Mouse (Mus musculus) liver, embryonic 12.5 days (tissue): ENCODE results near the gene Zar1. TPM values are rescaled to one million over a fixed set of nuclear protein-coding genes. Genes with fewer than 3 reads are reported as not detected.
"Not testable (repeated sequence)": the region's sequence is repeated elsewhere in the genome, so short reads cannot be mapped to it uniquely, and the experiment has no call there.

Experiments
- ATAC-seq: fragments of 200-750 bp; cut with Nextera tagmentation; 2 replicates; pipeline ENCODE4 v1.8.0; 2017; ENCODE audit warnings: moderate number of reproducible peaks, mild to moderate bottlenecking, moderate library complexity
- H3K27ac ChIP-seq: fragments of 300-500 bp; sonication (generic); 2 replicates; pipeline ENCODE4 v1.5.1; 2016; ENCODE audit warnings: mild to moderate bottlenecking
- H3K27me3 ChIP-seq: fragments of 300-500 bp; sonication (generic); replicated peaks from 2 replicates; pipeline ENCODE4 v1.6.1; 2016; ENCODE audit warnings: mild to moderate bottlenecking, moderate library complexity
- H3K36me3 ChIP-seq: fragments of 300-500 bp; sonication (generic); 2 replicates; pipeline ENCODE4 v1.6.1; 2016; ENCODE audit warnings: mild to moderate bottlenecking, moderate library complexity
- H3K4me1 ChIP-seq: fragments of 300-500 bp; sonication (generic); 2 replicates; pipeline ENCODE4 v1.6.1; 2016
- H3K4me2 ChIP-seq: fragments of 300-500 bp; sonication (generic); 2 replicates; pipeline ENCODE4 v1.6.1; 2016; ENCODE audit warnings: mild to moderate bottlenecking, moderate library complexity
- H3K4me3 ChIP-seq: fragments of 300-500 bp; sonication (generic); 2 replicates; pipeline ENCODE4 v1.5.1; 2016; ENCODE audit warnings: mild to moderate bottlenecking, moderate library complexity
- H3K9ac ChIP-seq: fragments of 300-500 bp; sonication (generic); 2 replicates; pipeline ENCODE4 v1.6.1; 2016; ENCODE audit warnings: mild to moderate bottlenecking, moderate library complexity
- H3K9me3 ChIP-seq: fragments of 300-500 bp; sonication (generic); replicated peaks from 2 replicates; pipeline ENCODE4 v1.6.1; 2016; ENCODE audit warnings: mild to moderate bottlenecking, moderate library complexity
- WGBS: fragments of 180-500 bp; shearing (Covaris S2); methylation state at CpG from one replicate; pipeline ENCODE4 v1.1.7; 2016; ENCODE audit not compliant: insufficient replicate concordance; 5-methylcytosine and 5-hydroxymethylcytosine counted together
- polyA plus RNA-seq: library from polyadenylated mRNA; unstranded; fragments of >200 nt; fragmentation: Nextera tagmentation; extraction: Ambion mirVana; gene quantifications from 2 replicates; pipeline ENCODE4 v1.2.1, GENCODE M21; 2016

The Zar1 gene
- polyA plus RNA-seq, 1 experiment from 2014 or later = not detected

GRCm38 (mm10) chr5:72563183-72563582 lies 17.9 kb downstream of the Zar1 start:
- not testable (repeated sequence) for H3K4me2 ChIP-seq, H3K27me3 ChIP-seq, H3K9ac ChIP-seq, H3K36me3 ChIP-seq, ATAC-seq, H3K4me3 ChIP-seq, H3K27ac ChIP-seq
- 52% methylated on average over 2 of the region's 2 CpGs for WGBS
- Histone ChIP-seq H3K9me3 (peaks cover 25% of the 10 kb centered on the region), H3K4me1 (peaks cover 23% of the 10 kb centered on the region)

GRCm38 (mm10) chr5:72560976-72561628 lies 20.0 kb downstream of the Zar1 start:
- H3K4me2 ChIP-seq = no peak overlapping the region
- H3K4me1 ChIP-seq = peaks cover 26% of the 10 kb centered on the region
- H3K9me3 ChIP-seq = peaks cover 14% of the 10 kb centered on the region; the same call in 1 of the 2 replicates
- no peak overlapping the region for H3K9ac ChIP-seq
- H3K36me3 ChIP-seq = peaks cover 2% of the 10 kb centered on the region
- H3K27me3 ChIP-seq = no peaks in the 10 kb centered on the region
- no peak overlapping the region for H3K27ac ChIP-seq
- no peak for ATAC-seq
- 28% methylated on average over 3 of the region's 3 CpGs for WGBS
- no peak overlapping the region for H3K4me3 ChIP-seq

- Histone ChIP-seq H3K27me3 (no peaks in the 10 kb centered on the region), H3K36me3 (peaks cover 8% of the 10 kb centered on the region), H3K9me3 (0 out of 2 replicates have a peak, but pooled peaks cover 12% of the 10 kb centered on the region), H3K4me2 (peak within 1 kb of the TSS; percentile 91), H3K4me1 (peaks cover 26% of the 10 kb centered on the region), H3K27ac (peak within 1 kb of the TSS; percentile 74), H3K9ac (peak within 1 kb of the TSS; percentile 87), H3K4me3 (peak within 1 kb of the TSS; percentile 84)
- 0% methylated on average over 42 of the region's 42 CpGs for WGBS
- peak; percentile 94 for ATAC-seq
Observed at GRCm38 (mm10) chr5:72559544-72560049, 21.5 kb downstream of the Zar1 start, which contains the start of gene Nfxl1. Nfxl1 (minus strand) TSS chr5:72559684.

- 1% methylated on average over 57 of the region's 57 CpGs for WGBS
- Histone ChIP-seq H3K9ac (peak overlapping the region; percentile 87), H3K36me3 (peaks cover 12% of the 10 kb centered on the region), H3K4me1 (peaks cover 26% of the 10 kb centered on the region), H3K27me3 (no peaks in the 10 kb centered on the region), H3K27ac (peak overlapping the region; percentile 74), H3K4me2 (peak overlapping the region; percentile 91), H3K9me3 (0 out of 2 replicates have a peak, but pooled peaks cover 6% of the 10 kb centered on the region), H3K4me3 (peak overlapping the region; percentile 84)
- ATAC-seq = peak; percentile 82
Observed at GRCm38 (mm10) chr5:72558716-72559526, 22.1 kb downstream of the Zar1 start.

- ATAC-seq = no peak
- Histone ChIP-seq H3K4me3 (no peak overlapping the region), H3K9me3 (no peaks in the 10 kb centered on the region), H3K36me3 (peaks cover 21% of the 10 kb centered on the region), H3K9ac (no peak overlapping the region), H3K4me1 (peaks cover 25% of the 10 kb centered on the region), H3K4me2 (no peak overlapping the region), H3K27me3 (no peaks in the 10 kb centered on the region), H3K27ac (no peak overlapping the region)
- WGBS = 82% methylated on average over 3 of the region's 3 CpGs
Observed at GRCm38 (mm10) chr5:72556245-72556644, 24.8 kb downstream of the Zar1 start.

GRCm38 (mm10) chr5:72551209-72551608 lies 29.8 kb downstream of the Zar1 start:
- Histone ChIP-seq H3K27ac (no peak overlapping the region), H3K9ac (no peak overlapping the region), H3K4me2 (no peak overlapping the region), H3K4me1 (no peaks in the 10 kb centered on the region), H3K9me3 (no peaks in the 10 kb centered on the region), H3K36me3 (peaks cover 35% of the 10 kb centered on the region), H3K27me3 (no peaks in the 10 kb centered on the region), H3K4me3 (no peak overlapping the region)
- ATAC-seq = no peak
- WGBS = 79% methylated on average over 3 of the region's 3 CpGs

GRCm38 (mm10) chr5:72528896-72529295 lies 52.2 kb downstream of the Zar1 start:
- Histone ChIP-seq H3K9me3 (no peaks in the 10 kb centered on the region), H3K4me1 (no peaks in the 10 kb centered on the region), H3K27me3 (no peaks in the 10 kb centered on the region), H3K27ac (no peak overlapping the region), H3K4me2 (no peak overlapping the region), H3K36me3 (peaks cover 42% of the 10 kb centered on the region), H3K4me3 (no peak overlapping the region), H3K9ac (no peak overlapping the region)
- no peak for ATAC-seq
- 85% methylated on average over 3 of the region's 3 CpGs for WGBS

Other genes starting within 250 kb of the Zar1 start
- 0.54 and 0.57 TPM in 2 replicates for gene Corin, start 76.8 kb downstream of the Zar1 start, polyA plus RNA-seq
- 9.2 and 11.3 TPM in 2 replicates for gene Nfxl1, start 21.6 kb downstream of the Zar1 start, polyA plus RNA-seq
- gene Gm5868, start 6.3 kb upstream of the Zar1 start, polyA plus RNA-seq = not detected in 2 replicates
- gene Cnga1, start 63.0 kb upstream of the Zar1 start, polyA plus RNA-seq = not detected in 2 replicates
- gene Nipal1, start 66.5 kb upstream of the Zar1 start, polyA plus RNA-seq = 1.2 and 2.6 TPM in 2 replicates
- gene Txk, start 171.5 kb upstream of the Zar1 start, polyA plus RNA-seq = 0.05 TPM in 1 of 2 replicates, not detected in the other